Mouse (Mus musculus) bone marrow, adult 2 months (tissue): ENCODE results near the gene Cela3b.

Experiments used
- CTCF ChIP-seq: fragments of 200-500 bp; IDR thresholded peaks from 2 replicates; pipeline ENCODE4 v1.5.1; 2011; ENCODE audit warnings: low read length, control low read depth; ENCODE audit not compliant: control insufficient read depth, insufficient read depth
- POLR2A ChIP-seq: fragments of 200-500 bp; IDR thresholded peaks from 2 replicates; pipeline ENCODE4 v1.6.1; 2011; ENCODE audit warnings: low read depth, mild to moderate bottlenecking, control low read depth, low read length, borderline replicate concordance; ENCODE audit not compliant: control insufficient read depth

DNA sequence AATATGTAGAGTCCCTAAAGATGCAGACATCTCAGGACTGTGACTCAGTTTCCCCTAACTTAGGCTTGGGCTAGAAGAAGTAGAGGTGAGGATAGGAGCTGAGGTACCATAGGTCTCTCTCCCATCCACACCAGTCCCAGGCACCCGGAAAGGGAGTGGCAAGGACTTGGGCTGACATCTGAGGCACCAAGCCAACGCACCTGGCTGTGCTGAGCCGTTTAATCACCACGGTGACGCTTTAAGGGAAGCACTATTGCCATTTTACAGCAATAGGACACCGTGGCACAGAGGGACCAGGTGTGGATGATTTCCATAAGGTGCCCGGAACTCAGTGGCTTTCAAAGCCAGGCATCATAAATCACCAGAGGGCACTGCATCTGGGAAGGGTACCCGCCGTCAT lies 28.0 kb upstream of the Cela3b start:
- TF ChIP-seq CTCF (no peak), POLR2A (no peak)
